Mouse (Mus musculus) bone marrow macrophage, adult 2 months (primary cell): Measurements from ENCODE around the gene Crip1. TPM values are rescaled to one million over a fixed set of nuclear protein-coding genes. Genes with fewer than 3 reads are reported as not detected.
A peak's percentile ranks its signal among the peaks of the same experiment; 100 is the strongest.

Source experiments
- H3K27ac ChIP-seq: 2 replicates; pipeline ENCODE4 v1.5.1; 2012; ENCODE audit warnings: low read depth, low read length; ENCODE audit not compliant: insufficient read depth
- H3K4me1 ChIP-seq: 2 replicates; pipeline ENCODE4 v1.6.1; 2012; ENCODE audit warnings: low read length; ENCODE audit not compliant: control insufficient read depth, insufficient read depth
- H3K4me3 ChIP-seq: 2 replicates; pipeline ENCODE4 v1.5.1; 2012; ENCODE audit warnings: mild to moderate bottlenecking, low read length, moderate library complexity; ENCODE audit not compliant: insufficient read depth
- CTCF ChIP-seq: IDR thresholded peaks from 2 replicates; pipeline ENCODE4 v1.5.1; 2012; ENCODE audit warnings: low read depth, mild to moderate bottlenecking, low read length, moderate library complexity
- POLR2A ChIP-seq: IDR thresholded peaks from 2 replicates; pipeline ENCODE4 v1.6.1; 2012; ENCODE audit warnings: mild to moderate bottlenecking, low read depth, low read length, borderline replicate concordance
- polyA plus RNA-seq: library from polyadenylated mRNA; stranded (reverse); fragments of >200 nt; gene quantifications from 2 replicates; pipeline ENCODE4 v1.2.4, GENCODE M21; 2012; ENCODE audit not compliant: missing spikeins, insufficient read depth, insufficient read length

The Crip1 gene
- 582 and 589 TPM in 2 replicates for polyA plus RNA-seq

DNA sequence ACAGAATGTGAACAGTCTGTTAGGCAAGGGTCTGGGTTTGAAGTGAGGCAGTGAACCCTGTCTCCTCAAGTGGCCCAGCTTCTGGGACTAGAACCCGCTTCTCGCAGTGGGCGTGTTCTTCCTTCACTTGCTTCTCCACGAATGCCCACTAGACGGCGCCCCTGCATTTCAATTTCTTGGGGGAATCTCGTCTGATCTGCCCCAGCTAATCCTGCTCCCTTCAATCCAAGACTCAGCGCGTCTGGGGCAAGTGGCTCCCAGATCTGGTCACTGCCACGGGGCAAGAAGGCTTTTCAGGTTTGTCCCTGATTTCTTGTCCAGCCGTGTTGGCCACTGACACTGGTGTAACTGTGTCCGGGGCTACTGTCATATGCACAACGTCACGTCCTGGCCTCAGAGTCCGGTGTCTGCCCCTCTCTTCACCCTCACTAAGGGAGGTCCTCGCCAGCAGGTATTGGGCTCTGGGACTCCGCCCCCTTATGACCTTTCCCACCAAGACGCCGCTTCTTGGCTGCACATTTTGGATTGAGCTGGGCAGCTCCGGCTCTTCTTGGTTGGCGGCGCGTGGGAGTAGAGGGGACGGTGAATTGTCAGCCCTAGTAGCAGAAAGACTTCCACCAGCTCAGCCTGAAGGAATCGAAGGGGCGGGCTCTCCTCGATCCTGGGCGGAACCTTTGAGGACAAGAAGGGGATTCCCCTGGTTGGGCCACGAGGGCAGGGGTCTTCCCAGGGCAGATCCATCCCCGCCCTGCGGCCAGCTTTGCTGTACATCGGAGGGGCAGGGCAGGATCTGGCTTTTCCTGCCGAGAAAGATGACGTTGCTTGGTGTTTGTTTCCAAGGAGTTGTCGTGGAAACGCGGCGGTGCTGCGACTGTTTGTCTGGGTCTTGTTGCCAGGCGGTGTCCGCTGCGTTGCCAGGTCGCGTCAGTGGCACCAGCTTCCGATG is at the start of gene Crip1:
Gene Crip1, plus strand, starts transcription at position 205 of the 946 bp plus-strand sequence.
- TF ChIP-seq POLR2A (no peak), CTCF (peak; percentile 93)
- Histone ChIP-seq H3K4me3 (peak within 1 kb of the TSS; percentile 55), H3K4me1 (peaks cover 4% of the 10 kb centered on the region), H3K27ac (no peak within 1 kb of the TSS)

DNA sequence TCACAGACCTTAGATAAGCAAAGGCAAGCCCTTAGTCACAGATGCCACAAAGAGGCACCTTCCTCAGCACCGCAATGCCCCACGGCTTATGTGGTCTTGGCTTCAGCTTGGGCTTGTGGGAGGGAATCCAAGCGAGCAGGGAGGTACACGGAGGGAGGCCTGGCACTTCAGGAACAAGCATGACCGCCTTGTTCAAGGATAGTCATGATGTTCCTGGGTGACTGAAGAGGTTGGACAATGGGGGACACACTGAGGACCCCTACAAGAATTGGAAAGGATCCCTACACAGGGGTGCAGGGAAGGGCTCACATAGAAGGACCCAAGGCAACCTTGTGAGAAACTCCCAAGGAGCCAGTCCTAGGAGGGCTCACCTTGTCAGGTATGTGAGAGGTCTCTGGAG is 49.1 kb upstream of the Crip1 start:
- Histone ChIP-seq H3K4me3 (no peak overlapping the region), H3K4me1 (peaks cover 11% of the 10 kb centered on the region), H3K27ac (no peak overlapping the region)
- TF ChIP-seq CTCF (no peak), POLR2A (no peak)

DNA sequence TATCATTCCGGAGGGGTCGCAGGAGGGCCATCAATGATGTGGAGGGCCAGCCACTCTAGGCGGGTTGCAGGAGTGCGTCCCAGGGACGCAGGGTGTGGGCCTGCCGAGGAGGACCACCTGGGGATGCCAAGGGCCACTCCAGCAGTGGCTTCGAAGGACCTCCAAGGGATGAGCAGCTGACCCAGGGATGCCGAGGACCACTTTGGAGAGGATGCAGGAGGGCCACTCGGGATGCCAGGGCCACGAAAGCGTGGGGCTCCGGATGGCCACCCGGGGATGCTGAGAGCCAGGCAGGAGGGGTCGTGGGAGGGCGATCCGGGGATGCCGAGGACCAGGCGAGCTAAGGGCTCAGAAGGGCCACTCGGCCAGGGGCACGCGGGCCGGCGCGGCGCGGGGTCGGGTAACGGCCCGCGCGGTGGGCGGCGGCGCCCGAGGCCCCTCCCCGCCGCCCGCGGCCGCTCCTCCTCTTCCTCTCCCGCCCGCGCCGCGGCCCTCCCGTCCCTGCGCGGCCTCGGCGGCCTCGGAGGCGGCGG is 48.3 kb upstream of the Crip1 start, which contains the start of gene Mta1:
Gene Mta1, plus strand, starts transcription at position 530 of the 533 bp plus-strand sequence.
- H3K4me1 ChIP-seq = peaks cover 14% of the 10 kb centered on the region
- no peak for TF ChIP-seq POLR2A
- no peak for TF ChIP-seq CTCF
- H3K27ac ChIP-seq = no peak within 1 kb of the TSS

DNA sequence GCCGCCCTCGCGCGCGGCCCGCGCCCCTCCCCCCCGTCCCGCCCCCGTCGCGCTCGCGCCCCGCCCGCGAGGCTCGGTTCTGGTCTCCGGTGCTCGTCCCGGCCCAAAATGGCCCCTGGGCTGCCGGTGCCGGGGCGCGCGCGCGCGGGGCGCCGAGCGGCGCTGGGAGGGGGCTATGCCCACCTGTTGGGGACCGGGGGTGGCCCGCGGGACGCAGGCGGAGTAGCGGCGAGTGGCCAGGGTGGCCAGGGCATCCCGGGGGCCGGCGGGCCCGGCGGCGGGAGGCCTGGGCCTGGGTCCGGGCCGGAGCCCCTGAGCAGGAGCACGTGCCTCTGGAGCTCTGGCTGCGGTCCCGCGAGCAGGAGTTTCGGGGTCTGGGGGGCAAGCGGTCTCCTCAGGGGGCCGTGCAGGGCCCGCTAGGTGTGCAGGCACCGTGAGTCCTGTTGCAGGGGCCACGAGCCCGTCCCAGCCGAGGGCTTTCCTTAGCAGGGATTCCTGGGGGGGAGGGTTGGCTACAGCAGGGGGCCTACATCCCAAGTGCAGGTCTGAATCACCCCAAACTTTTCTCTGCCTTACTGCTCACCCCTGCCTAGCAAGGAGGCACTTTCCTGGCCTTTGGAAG is 47.5 kb upstream of the Crip1 start:
- peaks cover 14% of the 10 kb centered on the region for H3K4me1 ChIP-seq

More for the DNA sequence above, 48.3 kb upstream of the Crip1 start, which contains the start of gene Mta1:
- peak within 1 kb of the TSS; percentile 79 for H3K4me3 ChIP-seq

DNA sequence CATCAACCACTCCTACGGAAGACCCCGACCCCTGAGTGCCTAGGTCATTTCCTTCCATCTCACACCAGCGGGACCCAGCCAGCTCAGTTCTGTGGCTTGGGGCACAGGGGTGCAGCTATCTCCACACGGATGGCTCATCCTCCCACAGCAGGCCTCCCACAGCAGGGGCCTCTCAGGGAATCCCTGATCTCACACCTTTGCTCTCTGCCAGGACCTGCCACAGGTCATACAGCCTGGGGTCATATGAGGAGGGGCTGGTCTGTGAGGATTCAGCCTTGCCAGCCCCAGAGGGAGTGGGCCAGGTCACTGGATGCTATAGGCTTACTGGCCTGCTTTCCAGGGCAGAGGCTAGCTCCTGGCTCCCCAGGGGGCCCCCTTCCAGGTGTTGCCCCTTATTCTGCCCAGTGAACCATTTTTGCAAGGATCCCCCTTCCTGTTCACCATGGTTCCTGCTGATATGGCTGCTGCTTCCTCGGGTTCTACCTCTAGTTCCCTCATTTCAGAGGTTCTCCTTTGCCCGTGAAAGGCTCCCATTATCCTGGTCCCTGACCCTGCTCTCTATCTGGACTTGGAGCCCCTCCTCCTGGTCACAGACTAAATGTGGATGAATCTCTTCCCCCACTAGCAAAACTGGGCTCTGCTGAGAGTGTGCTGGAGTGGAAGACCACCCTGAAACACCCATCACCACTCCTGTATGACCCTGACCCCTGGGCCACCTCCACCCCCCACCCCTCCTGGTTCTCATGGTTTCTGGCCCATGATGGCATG is 46.5 kb upstream of the Crip1 start:
- Histone ChIP-seq H3K4me3 (peak overlapping the region; percentile 78), H3K27ac (no peak overlapping the region), H3K4me1 (peaks cover 14% of the 10 kb centered on the region)
- TF ChIP-seq POLR2A (no peak), CTCF (no peak)

More for the DNA sequence above, 47.5 kb upstream of the Crip1 start:
- TF ChIP-seq POLR2A = no peak
- no peak for TF ChIP-seq CTCF
- Histone ChIP-seq H3K4me3 (peak overlapping the region; percentile 78), H3K27ac (no peak overlapping the region)

DNA sequence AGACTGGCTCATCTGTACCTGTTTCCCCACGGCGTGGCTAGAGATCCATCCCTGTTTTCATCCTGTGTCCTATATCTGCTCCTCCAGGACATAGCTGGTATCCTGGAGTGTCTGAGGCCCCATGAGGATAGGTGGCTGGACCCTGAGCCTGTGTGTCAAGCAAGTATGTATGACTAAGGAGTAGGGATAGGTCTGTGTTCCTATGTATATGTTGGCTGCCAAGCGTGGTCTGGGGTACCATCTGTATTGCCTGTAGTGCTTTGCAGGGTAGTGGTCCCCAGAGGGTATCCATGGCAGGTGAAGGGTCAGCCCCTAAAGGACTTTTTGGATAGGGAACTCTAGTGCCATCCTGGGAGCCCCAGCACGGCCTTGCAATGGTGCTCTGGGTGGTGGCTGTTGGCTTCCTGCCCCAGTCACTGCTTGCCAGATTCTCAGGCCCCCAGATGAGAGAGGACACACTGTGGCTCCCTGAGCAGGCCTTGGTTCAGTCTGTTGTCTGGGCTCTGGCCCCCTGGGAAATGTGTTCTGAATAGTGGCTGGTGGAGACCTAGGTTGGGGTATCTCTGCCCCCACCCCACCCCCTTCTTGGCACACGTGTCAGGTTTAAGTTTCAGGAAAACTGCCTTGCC is 45.6 kb upstream of the Crip1 start:
- peaks cover 14% of the 10 kb centered on the region for H3K4me1 ChIP-seq
- H3K27ac ChIP-seq = no peak overlapping the region
- H3K4me3 ChIP-seq = no peak overlapping the region
- no peak for TF ChIP-seq POLR2A
- no peak for TF ChIP-seq CTCF

DNA sequence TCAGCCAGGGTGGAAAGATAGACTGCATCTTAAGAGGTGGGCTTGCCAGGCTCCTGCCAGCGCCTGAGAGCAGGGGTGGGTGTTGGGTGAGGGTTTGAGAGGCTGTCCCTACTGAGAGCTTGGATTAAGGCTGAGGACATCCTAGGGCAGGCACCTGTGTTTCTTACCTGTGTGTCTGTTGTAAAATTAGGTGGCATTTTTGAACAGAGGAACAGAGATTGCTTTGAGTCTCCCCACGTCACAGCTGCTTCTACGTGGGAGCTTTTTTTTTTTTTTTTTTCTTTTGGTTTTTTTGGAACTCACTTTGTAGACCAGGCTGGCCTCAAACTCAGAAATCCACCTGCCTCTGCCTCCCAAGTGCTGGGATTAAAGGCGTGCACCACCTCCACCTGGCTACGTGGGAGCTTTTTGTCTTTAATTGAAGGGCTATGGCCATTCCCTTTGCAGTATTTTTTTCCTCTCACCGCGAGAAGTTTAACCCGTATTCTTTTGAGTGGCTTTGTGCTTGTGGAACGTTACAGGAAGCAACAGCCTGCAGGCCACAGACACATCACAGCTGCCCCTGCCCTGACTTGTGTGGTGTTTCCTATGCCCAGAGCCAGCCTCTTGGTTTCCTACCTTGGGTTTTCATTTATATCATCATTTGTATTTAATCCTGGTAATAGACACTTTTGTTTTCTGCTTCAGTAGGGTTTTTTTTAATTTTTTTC is 44.7 kb upstream of the Crip1 start:
- TF ChIP-seq POLR2A (no peak), CTCF (no peak)
- H3K4me1 ChIP-seq = peaks cover 15% of the 10 kb centered on the region
- H3K4me3 ChIP-seq = no peak overlapping the region
- no peak overlapping the region for H3K27ac ChIP-seq

DNA sequence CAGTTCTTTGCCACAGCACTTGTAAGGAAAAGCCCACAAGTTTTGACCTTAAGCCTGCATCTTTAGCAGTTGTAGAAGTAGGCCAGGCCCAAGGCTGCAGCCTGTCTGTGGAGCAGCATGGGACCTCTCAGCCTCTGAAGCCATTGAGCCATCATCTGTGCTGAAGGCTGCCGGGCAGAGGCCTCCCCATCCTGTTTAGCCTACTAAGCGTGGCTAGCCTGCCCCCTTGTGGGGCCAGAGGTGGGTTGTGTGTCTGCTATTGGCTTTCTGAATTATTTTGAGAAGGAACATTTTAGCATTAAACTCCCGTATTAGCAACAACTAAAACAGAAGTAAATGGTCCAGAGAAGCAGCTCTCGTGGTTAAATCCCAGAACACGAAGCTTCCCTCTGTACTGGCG is 43.7 kb upstream of the Crip1 start:
- TF ChIP-seq CTCF = no peak
- TF ChIP-seq POLR2A = no peak
- Histone ChIP-seq H3K4me3 (no peak overlapping the region), H3K4me1 (peaks cover 15% of the 10 kb centered on the region), H3K27ac (no peak overlapping the region)

DNA sequence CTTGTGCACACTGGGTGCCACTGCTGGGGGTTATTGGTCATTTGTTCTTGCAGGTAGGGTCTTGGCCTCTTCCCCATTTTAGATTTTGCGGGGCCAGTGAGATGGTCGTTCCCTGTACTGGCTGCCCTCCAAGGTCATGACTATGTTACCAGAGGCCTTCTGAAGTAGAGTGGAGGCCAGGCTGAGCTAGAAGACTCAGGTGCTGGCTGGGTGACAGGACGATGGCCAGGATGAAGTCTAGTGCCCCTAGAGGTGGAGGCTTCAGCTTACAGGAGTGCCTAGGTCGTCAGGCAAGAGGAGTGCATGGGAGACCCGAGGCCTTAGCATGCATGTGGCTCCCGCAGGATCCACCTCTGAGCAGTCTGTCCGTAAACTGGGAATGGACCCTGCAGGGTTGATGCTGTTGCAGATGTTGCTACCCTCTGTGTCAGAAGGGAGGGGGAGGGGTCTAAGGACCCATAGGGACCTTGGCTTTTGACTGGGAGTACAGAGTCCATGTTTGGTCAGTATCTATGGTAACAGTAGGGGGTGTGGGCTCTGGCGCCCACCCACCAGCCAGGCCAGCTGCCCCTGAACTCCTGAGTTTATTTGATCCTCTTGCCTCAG is 42.2 kb upstream of the Crip1 start:
- no peak overlapping the region for H3K27ac ChIP-seq
- TF ChIP-seq CTCF (no peak), POLR2A (no peak)
- H3K4me1 ChIP-seq = peaks cover 13% of the 10 kb centered on the region

More for the DNA sequence above, 42.2 kb upstream of the Crip1 start:
- no peak overlapping the region for H3K4me3 ChIP-seq
